Mouse (Mus musculus) Muller cell, postnatal 12 days (primary cell): ENCODE results near the gene Bcar3.

ENCODE experiments used
- DNase-seq: peaks from one replicate; pipeline ENCODE4 v3.0.0-alpha.2; 2015; ENCODE audit errors: inconsistent ontology term

Bcar3 gene

DNA sequence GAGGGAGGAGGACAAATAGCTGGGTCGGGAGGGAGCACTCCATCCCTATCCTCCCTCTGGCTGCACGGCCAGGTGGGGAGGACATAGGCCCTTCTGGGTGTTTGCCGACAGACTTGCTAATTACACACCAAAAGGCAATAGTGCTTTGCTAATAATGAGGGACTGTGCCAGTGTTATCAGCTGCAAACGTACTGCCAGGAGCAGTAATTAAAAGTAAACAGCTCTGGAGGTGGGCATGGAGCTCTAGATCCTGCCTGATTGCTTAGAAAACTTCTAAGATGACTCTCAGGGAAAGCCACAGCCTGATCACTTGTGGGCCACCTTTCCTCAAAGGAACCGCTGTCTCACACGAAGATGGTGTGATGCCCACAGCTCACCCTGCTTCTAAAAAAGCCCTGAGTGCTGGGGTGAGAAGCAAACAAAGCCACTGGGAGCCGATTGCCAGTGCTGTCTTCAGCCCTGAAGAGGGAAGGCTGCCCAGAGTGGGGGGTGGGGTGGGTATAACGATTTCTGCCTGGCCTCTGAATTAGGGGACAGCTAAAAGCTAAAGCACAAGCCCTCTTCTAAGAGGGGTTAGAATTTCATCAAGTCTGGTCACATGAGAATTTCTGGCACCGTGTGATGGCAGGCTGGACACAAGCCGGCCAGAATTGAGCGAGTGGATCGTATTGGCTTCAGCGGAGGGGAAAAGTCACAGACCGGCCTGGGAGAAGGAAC is 189.3 kb downstream of the Bcar3 start:
- peak; percentile 75 for DNase-seq

DNA sequence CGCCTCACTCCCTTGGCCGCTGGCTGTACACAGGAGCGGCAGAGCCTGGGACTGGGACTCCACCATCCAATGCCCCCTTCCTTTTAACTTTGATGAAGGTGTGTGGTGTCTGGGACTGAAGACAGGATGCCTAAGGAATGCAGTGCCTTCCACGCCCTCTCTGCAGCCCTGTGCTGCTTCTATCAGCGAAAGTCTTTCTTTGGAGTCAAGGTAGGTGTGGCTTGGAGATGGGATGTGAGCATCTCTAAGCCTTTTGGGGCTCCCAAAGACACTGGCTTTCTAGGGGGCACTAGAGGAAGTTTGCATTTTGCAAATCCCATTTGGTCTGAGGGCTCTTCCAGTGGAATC is 189.8 kb downstream of the Bcar3 start:
- no peak for DNase-seq

DNA sequence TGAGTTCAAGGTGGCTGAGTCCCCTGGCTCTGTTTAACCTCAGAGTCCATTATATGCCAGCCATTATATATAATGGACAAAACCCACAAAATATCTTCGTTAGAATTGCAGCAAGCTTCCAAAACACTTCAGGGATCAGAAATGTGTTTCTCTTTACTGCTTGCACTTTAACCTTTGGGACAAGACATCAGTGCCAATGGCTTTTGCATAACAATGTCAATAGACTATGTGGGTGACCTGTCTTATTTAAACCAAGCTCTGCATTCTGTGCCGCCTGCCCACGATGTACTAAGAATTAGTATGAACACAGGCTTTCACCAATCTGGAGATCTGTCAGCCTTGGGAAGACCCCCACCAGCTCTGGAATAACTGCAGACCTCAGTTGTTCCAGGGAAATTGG is 190.4 kb downstream of the Bcar3 start:
- DNase-seq, result no peak

DNA sequence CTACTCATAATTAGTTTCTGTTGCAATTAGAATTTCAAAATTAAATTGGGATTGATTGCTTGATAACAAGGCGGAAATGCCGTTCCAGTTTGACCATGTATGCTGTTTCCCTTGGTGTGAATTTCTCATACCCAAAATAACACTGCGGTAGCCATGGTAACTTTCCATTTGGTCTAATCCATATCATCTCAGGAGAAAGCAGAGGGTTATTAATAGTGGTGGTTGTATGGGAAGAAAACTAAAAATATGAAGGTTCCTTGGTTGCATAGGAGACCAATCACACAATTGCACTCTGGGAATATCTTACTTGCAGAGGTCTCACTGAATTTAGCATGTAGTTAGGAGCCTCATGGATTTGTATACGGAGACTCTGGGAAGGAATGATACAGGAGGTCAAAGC is 191.8 kb downstream of the Bcar3 start:
- no peak for DNase-seq

DNA sequence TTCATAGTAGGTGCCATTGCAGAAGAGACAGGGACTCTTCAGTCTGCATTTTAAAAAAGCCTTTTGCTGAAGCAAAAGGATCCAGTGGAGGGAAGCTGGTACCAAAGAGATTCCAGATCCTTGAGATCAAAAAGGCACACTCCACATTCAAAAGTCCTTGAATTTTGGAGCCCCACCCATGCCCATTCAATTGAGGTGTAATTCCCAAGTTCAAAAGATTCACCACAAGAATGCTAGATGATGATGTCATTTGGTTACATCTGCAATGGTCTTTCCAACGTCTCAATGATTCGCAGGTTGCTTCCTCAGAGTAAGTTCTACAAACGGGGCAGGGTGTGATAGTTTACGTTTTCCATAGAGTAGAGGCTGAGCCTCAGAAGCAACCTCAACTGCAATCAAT is 192.3 kb downstream of the Bcar3 start:
- no peak for DNase-seq

DNA sequence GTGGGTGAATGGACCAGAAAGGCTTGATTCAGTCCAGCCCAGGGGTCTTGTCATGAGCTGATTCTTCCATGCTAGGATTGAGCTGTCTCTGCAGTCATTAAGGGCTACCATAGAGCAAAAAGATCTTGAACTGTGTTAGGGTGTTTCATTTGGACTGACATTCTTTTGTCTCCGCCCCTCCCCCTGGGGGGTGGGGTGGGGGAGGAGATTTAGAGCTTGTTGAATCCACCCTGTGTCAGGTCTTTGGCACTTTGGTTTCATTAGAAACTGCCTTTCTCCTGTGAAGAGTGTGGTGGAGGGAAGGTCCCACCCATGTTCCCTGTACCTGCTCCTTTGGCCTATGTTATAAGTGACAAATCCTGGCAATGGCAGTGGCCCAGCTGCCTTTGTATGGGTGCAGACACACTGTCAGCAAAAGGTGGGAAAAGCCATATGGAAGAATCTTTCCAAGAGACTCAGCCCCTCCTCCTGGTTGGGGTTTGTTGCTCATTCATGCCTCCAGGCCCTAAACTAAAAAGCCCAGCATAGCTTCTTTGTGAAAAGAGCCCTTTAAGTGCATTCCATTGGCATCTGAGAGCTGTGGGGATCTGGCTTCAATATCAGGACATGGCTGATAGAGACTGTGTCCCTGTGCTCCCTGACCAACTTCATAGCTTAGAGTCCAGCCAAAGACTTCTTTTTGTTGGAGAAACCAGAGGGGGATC is 194.3 kb downstream of the Bcar3 start:
- peak; percentile 84 for DNase-seq

DNA sequence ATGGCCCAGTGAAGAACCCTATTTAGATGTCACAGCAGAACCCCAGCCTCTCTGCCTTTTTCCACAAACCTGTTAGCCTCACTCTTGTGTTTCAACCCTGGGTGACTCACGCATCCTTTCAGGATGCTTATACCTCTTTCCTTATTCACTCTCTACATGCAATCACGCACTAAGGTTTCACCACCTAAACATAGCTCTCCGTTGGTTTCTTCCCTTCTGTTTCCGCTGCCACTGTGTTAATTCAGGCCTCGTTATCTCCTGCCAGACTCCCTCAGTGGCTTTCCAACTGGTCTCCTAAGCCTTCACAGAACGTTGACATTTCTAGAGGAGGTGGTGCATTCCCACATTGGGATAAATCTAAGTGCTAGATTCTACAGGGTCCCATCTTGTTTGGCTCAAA is 196.6 kb downstream of the Bcar3 start:
- no peak for DNase-seq

DNA sequence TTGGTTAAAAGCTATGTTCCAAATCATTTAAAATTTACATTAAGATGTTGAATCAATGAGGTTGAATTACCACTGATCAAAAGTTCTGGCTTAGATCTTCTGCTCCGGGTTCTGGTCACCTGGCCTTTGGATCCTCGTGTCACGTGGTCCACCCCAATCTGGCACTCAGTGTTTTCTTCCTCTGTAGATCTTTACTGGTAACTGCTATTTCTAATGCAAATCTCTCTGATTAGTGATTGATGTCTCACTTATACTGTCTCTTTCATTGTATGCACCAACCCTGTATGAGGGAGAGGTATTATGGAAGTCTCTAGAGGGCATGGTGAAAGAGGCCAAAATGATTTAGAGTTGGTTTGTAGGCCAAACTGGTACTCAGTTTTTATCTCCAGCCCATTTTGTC is 198.1 kb downstream of the Bcar3 start:
- no peak for DNase-seq

DNA sequence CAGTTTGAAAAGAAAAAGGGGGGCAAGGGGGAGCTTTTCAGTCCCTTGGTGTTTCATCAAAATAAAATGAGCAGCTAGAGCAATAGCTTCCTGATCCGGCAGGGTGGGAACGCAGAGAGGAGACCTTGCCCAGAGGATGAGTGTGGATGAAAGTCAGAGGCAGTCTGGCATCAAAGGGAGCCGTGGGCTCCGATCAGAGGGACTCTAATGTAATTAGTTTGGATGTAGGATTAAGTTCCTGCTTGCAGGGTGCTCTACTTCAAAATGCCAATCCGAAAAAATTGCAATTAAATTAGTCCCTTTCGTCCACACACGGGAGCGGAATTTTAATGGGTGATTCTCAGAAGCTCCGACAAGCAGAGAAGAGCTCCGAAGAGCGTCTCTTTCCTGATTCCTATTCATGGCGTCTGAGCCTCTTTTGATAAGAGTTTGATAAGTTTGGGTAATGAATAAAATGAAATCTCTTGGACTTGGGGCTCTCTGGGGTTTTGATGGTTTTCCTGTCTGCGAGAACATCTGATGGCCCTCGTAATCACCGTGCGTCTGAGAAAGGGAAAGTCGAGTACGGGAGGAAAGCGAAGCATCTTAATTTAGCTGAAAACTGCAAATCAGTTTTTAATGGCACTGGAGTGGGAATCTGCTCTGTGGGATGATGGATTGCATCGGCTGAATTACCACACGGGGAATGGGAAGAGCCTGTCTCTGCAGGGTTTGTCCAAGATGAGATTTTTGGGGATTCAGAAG is 199.1 kb downstream of the Bcar3 start:
- DNase-seq, result no peak

DNA sequence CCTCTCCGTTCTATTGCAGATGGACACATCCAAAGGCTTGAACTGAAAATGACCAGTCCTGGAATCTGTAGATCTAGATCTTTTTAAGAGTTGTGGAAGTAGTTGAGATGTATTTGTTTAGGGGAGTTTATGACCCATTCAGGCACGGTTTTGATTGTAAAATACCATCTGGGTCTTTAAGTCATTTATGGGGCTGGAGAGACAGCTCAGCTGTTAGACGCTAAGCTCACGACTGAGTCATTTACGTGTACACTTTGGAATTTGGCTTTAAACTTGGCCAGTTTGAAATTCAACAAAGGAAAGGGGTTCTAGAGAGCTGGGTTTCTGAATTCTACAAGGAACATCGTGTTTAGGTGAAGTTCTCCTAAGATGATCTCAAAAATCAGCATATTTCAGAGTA is 200.8 kb downstream of the Bcar3 start:
- DNase-seq, result no peak

DNA sequence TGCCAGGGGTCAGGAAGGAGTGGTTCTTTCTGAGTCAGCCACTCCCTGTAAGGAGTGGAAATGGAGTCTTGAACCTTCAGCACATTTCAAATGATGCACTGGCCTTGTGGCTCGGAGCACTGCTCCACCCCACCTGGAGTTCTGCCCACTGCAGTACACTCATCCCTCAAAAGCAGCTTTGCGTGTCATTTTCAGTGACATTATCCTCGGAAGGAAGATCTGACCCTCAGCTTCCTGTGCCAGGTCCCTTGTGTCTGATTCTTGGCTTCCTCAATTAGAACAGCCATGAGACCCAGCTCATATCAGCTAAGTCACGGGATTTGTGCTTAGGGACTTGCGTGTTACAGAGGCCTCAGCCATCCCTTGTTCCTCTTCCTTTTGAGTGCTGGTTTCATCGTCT is 203.9 kb downstream of the Bcar3 start:
- no peak for DNase-seq

DNA sequence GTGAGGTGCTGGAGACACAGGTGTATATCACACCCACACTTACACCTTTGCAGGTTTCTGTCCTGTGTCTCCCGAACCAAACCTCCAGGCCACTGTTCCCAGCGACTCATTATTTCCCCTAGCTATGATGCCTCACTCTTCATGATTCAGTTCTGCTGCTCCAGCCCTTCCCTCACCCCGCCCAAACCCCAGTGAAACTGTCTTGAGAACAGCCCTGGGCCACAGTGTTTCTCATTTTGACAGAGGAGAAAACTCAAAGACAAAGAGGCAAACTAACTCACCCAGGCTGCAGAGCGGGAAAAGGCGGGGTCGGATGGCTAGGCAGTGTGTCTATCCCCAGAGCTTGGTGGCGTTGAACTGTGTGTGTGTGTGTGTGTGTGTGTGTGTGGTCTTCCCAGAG is 204.6 kb downstream of the Bcar3 start:
- DNase-seq, result no peak

DNA sequence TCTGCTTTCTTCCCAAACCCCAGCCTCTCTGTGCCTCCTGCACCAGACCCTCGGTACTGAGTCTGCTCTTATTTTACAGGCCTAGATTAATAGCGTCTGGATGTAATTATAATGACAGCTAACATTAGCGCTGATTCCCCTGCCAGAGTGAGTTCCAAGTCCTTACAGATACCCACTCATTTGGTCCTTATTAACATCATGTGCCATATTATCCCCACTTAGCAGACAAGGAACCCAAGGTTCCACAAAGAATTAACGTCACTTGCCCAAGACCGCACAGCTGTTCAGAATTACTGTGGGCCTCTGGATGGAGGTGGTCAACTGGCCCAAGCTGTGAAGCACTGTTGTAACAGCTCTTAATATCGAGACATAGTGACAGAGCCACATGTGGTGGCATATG is 205.7 kb downstream of the Bcar3 start:
- no peak for DNase-seq

DNA sequence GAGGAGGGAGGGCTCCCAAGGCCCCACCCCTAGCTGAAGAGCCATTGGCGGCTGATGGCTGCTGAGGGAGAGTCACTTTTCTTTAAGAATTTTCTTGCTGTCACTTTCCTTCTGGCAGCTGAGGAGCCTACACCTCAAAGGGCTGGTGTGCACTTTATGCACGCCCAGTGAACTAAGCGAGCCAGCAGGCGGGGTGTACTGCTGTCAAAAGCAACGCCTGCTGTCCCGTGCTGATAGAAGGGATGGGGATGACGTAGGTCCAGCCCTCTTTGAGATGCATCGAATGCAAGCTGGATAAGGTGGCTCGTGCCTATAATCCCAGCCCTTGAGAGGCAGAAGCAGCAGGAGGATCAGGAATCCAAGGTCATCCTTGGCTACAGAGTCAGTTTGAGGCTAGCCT is 207.0 kb downstream of the Bcar3 start:
- no peak for DNase-seq

DNA sequence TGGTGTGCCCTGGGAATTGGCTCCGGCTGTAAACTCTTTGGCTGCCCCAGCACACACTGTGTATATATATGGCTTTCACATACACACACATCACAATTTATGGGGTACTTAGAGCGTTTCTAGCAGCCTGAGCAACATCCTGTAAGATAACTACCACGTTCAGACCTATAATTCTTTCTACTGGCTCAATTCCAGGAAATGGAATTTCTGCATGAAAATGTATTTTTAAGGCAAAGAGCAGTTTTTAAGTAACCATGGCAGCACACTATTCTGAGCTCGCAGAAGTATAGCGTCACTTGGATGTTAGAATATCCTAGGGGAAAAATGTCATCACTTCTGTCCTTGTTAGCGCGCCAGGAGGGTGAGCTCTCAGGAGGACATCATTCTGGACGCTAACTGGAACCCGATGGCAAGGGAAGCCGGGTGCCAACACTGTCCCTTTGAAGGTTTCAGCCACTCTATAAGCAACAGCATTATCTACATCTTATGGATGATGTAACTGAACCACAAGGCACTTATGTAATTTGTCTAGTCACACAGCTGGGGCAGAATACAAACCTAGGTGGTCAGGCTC is 212.5 kb downstream of the Bcar3 start:
- DNase-seq, result no peak

DNA sequence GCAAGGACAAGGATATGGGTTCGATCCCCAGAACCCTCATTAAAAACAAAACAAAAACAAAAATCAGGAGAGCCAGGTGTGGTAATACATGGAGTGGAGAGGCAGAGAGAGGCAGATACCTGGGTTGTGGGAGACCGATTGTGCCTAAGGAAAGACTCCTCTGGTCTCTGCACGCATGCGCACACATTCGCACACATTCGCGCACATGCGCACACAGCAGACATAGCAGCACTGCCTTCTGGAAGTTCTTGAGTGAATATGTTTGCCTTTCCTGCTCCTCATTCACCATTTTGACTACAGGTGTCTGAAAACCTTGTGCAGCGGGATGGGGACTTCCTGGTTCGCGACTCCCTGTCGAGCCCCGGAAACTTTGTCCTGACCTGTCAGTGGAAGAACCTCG is 213.9 kb downstream of the Bcar3 start:
- no peak for DNase-seq

DNA sequence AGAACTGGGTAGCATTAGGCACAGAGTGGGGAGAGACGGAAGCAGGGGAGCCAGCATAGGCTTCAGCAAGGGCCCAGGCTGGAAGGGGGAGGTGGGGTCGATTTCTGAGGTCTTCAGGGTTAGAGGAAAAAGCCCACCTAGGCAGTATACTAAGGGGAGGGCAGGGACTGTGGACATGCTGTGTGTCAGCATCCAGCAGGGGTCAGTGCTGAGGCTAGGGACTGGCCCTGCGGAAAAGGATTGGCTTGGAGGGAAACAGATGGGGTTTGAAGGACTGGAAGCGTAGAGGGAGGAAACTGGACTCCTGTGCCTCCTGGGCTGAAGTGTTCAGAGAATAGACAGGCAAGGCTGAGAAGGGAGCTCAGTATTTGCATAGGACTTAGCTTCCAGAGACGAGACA is 215.1 kb downstream of the Bcar3 start:
- DNase-seq, result no peak

DNA sequence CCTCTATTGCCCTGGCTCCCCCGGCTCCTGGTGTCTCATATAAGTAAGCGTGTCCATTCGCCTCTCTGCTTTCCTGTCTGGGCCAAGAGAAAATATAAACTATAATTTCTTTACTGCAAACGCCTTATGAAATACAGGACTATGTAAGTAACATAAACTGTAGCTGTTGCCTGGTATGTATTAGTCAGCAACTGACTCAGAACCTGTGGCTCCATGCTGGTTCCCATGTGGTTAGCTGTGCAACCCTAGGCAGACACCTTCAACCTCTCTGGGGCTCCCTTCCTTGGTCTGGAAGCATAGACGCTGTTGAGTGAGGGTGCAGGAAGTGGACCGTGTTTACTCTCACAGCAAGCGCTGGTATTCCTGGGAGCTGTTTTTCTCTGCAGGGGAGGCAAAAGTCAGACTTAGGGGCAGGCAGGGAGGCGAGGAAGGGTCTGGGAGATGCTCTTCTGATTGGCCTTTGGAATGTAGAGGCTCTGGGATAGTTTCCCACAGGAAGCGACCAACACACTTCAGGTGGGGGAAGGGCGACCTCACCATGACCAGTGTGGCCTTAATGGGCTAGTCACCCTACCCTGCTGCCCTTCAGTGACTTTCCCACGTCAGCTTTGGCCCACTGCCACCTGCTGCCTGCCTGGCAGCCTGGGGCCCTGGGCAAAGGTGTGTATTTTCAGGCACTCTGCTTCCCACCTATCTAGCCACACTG is 215.8 kb downstream of the Bcar3 start:
- peak; percentile 40 for DNase-seq

DNA sequence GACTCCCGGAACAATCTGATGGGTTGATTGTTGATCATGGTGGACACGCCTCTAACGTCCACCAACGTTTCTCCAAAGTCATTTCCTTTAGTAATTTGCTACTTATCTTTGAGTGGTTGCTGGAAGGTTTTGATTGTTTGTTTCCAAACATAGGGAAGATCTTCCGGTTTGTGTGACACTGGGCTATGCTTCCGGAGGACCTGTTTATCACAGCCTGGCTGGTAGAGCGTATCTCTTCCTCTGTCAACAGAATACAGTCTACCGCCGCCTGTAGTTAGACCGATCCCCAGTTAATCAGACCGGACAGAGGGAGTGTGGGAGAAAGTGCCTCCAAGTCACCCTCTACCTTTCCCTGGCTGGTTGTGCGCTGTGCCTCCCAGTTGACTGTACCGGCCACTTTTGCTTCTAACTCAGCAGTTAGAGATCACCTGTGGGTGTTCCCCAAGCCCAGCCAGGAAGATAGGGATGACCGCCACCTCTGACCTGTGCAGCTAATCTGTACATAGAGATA is 216.4 kb downstream of the Bcar3 start:
- DNase-seq, result no peak

DNA sequence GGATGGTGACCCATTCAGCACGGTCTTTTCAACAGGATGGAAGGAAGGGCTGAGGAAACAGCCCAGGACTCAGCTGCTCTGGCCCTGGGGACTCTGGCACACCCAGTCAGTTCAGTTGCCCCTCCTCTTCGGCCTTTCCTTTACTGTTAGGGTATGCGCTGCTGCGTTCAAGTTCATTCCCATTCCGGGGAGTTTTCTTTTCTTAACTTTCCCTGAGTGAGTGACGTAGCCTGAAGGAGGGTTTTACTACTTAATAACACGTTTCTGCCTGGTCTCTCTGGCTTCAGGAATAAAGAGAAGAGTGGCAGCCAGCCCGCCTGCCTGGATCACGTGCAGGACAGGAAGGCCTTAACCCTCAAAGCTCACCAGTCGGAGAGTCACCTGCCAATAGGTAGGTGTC is 217.0 kb downstream of the Bcar3 start:
- no peak for DNase-seq

DNA sequence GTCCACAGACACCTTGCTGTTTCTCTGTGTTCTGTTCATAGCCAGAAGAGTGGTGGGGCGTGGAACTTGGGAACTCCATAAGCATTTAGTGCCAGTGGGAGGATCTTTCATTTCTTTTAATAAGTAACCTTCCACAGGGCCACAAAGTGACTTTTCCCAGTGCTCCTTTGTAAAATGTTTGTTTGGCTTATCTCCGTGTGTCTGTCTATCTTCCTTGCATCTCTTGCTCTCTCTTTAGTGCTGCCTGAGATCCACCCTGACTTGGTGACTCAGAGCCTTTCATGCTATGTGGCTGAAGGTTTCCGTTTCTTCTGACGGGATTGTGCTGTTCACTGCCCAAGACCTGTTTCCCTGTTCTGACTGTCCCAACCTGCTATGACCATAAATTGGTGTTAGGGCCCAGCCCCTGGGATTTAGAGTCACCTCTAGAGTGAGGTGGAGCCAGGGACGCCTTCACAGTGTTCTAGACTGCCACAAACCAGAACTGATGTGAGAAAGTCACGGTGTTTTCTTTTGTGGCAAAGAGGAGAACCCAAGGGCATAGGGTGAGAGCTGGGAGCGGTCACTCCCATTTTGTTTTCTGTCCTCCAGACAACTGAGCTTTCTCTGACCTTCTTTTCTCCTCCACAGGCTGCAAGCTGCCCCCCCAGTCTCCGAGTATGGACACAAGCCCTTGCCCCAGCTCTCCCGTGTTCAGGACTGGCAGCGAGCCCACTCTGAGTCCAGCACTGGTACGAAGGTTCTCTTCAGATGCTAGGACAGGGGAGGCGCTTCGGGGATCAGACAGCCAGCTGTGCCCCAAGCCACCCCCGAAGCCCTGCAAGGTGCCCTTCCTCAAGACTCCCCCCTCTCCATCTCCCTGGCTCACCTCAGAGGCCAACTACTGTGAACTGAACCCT is 218.0 kb downstream of the Bcar3 start:
- no peak for DNase-seq
